Mouse (Mus musculus): ENCODE data around the gene Sohlh1.

DNA sequence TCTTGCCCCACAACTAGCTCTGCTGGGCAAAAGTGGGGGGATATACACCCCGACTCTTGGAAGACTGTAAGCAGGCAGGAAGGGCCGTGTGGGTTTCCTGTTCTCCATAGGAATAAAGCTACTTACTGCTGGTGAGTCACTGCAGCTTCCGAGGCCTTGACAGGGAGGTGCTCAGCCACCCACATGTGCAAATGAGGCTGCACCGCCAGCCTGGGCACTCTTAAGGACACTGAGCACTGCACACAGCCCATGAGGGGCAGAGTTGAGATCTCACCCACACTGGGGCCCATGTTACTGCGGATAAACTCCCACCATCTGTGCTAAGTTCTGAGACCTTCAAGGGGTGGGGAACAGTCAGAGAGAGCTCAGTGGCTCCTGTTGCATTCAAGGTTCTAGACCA is 19.6 kb upstream of the Sohlh1 start:
- no peak for TF ChIP-seq MYOD1 (IDR thresholded peaks at IDR 0.05; ENCODE audit: control insufficient read depth, insufficient read length, low read depth)
- TF ChIP-seq CTCF (IDR thresholded peaks at IDR 0.05; ENCODE audit: control insufficient read depth, insufficient read depth, insufficient read length) = no peak
- TF ChIP-seq MYOG (IDR thresholded peaks at IDR 0.05; ENCODE audit: control insufficient read depth, extremely low read depth, insufficient read length) = no peak

All from C2C12 (cell line).